Mouse (Mus musculus): ENCODE results near the gene Dlgap5. TPM values are rescaled to one million over a fixed set of nuclear protein-coding genes. Genes with fewer than 3 reads are reported as not detected.

The Dlgap5 gene
- total and polyA plus RNA-seq, 2 experiments from 2014 or later = 4.1 to 8.5 TPM

- 72% methylated on average over 3 of the region's 3 CpGs for WGBS
- TF ChIP-seq CTCF (IDR thresholded peaks at IDR 0.05; ENCODE audit: low read depth) = no peak
- no peak for TF ChIP-seq EP300 (IDR thresholded peaks at IDR 0.05; ENCODE audit: low read depth)
- Histone ChIP-seq H3K4me3 (ENCODE audit: low read depth, low read length) (no peak overlapping the region), H3K4me2 (ENCODE audit: low read depth, low read length) (no peak overlapping the region), H3K4me1 (ENCODE audit: control insufficient read depth, insufficient read depth) (no peaks in the 10 kb centered on the region), H3K9ac (replicated peaks; ENCODE audit: low read depth, low read length) (no peak overlapping the region), H3K36me3 (replicated peaks; ENCODE audit: control insufficient read depth, insufficient read depth, low read length) (no peaks in the 10 kb centered on the region), H3K9me3 (replicated peaks; ENCODE audit: control insufficient read depth, low read length) (no peaks in the 10 kb centered on the region), H3K27ac (ENCODE audit: low read depth) (no peak overlapping the region), H3K27me3 (ENCODE audit: control insufficient read depth, insufficient read depth, low read length) (no peaks in the 10 kb centered on the region)
- DNase-seq (ENCODE audit: low spot score) (no peak), ATAC-seq (ENCODE audit: insufficient read depth, low read depth) (no peak)
Measured at GRCm38 (mm10) chr14:47356622-47357021, 61.6 kb downstream of the Dlgap5 start.

GRCm38 (mm10) chr14:47354948-47355347, 63.3 kb downstream of the Dlgap5 start:
- DNase-seq (ENCODE audit: low spot score) = no peak
- H3K27ac ChIP-seq (ENCODE audit: low read depth) = no peak overlapping the region
- H3K9ac ChIP-seq (replicated peaks; ENCODE audit: low read depth, low read length) = no peak overlapping the region

DNA sequence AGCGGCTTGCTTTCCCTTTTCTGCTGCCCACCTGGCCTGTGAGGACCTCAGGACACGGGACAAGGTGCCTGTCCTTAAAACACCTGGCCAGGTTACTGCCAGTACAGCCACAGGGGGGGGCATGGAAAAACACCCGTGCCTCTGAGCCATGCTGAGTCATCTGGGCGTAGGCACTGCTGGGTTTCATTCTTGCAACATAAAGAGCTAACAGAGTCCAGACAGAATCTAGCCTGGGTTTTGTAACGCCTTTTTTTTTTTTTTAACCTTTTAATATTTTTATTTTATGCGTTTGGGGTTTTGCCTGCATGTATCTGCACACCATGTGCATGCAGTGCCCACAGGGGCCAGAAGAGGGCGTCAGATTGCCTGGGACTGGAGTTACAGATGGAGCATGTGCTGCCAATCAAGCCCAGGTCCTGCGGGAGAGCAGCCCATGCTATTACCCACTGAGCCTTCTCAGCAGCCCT, 64.1 kb downstream of the Dlgap5 start:
- Histone ChIP-seq H3K4me3 (ENCODE audit: low read depth, low read length) (no peak overlapping the region), H3K27me3 (ENCODE audit: control insufficient read depth, insufficient read depth, low read length) (no peaks in the 10 kb centered on the region), H3K9me3 (replicated peaks; ENCODE audit: control insufficient read depth, low read length) (no peaks in the 10 kb centered on the region), H3K4me2 (ENCODE audit: low read depth, low read length) (no peak overlapping the region), H3K4me1 (ENCODE audit: control insufficient read depth, insufficient read depth) (no peaks in the 10 kb centered on the region), H3K36me3 (replicated peaks; ENCODE audit: control insufficient read depth, insufficient read depth, low read length) (no peaks in the 10 kb centered on the region), H3K27ac (ENCODE audit: low read depth) (no peak overlapping the region), H3K9ac (replicated peaks; ENCODE audit: low read depth, low read length) (no peak overlapping the region)
- ATAC-seq (ENCODE audit: insufficient read depth, low read depth) = no peak
- DNase-seq (ENCODE audit: low spot score) = no peak
- 68% methylated on average over 8 of the region's 8 CpGs for WGBS
- no peak for TF ChIP-seq CTCF (IDR thresholded peaks at IDR 0.05; ENCODE audit: low read depth)
- TF ChIP-seq EP300 (IDR thresholded peaks at IDR 0.05; ENCODE audit: low read depth) = no peak

More at GRCm38 (mm10) chr14:47354948-47355347, 63.3 kb downstream of the Dlgap5 start:
- no peak for ATAC-seq (ENCODE audit: insufficient read depth, low read depth)
- Histone ChIP-seq H3K4me2 (ENCODE audit: low read depth, low read length) (no peak overlapping the region), H3K4me1 (ENCODE audit: control insufficient read depth, insufficient read depth) (no peaks in the 10 kb centered on the region), H3K36me3 (replicated peaks; ENCODE audit: control insufficient read depth, insufficient read depth, low read length) (no peaks in the 10 kb centered on the region), H3K4me3 (ENCODE audit: low read depth, low read length) (no peak overlapping the region), H3K27me3 (ENCODE audit: control insufficient read depth, insufficient read depth, low read length) (no peaks in the 10 kb centered on the region), H3K9me3 (replicated peaks; ENCODE audit: control insufficient read depth, low read length) (no peaks in the 10 kb centered on the region)
- TF ChIP-seq CTCF (IDR thresholded peaks at IDR 0.05; ENCODE audit: low read depth) = no peak
- TF ChIP-seq EP300 (IDR thresholded peaks at IDR 0.05; ENCODE audit: low read depth) = no peak
- 58% methylated on average over 5 of the region's 5 CpGs for WGBS

DNA sequence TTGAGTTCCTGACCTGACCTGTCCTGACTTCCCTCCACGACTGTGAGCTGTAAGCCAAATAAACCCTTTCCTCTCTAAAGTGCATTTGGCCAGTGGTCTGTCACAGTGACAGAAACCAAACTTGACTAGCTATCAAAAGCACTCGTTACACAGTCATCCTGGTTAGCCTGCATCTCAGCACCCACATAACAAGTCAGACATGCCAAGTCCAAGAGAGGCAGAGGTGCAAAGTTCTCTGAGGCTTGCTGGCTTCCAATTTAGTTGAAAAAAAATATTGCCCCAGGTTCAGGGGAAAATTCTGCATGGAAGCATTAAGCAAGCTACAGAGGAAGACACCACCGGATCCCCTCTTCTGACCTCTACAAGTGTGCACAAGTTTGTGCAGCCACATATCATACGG, 65.0 kb downstream of the Dlgap5 start:
- Histone ChIP-seq H3K4me1 (ENCODE audit: control insufficient read depth, insufficient read depth) (no peaks in the 10 kb centered on the region), H3K9me3 (replicated peaks; ENCODE audit: control insufficient read depth, low read length) (no peaks in the 10 kb centered on the region), H3K36me3 (replicated peaks; ENCODE audit: control insufficient read depth, insufficient read depth, low read length) (no peaks in the 10 kb centered on the region), H3K27me3 (ENCODE audit: control insufficient read depth, insufficient read depth, low read length) (no peaks in the 10 kb centered on the region), H3K27ac (ENCODE audit: low read depth) (no peak overlapping the region), H3K9ac (replicated peaks; ENCODE audit: low read depth, low read length) (no peak overlapping the region), H3K4me2 (ENCODE audit: low read depth, low read length) (no peak overlapping the region), H3K4me3 (ENCODE audit: low read depth, low read length) (no peak overlapping the region)
- ATAC-seq (ENCODE audit: insufficient read depth, low read depth) (no peak), DNase-seq (ENCODE audit: low spot score) (no peak)
- WGBS = 63% methylated on average over 4 of the region's 4 CpGs
- TF ChIP-seq CTCF (IDR thresholded peaks at IDR 0.05; ENCODE audit: low read depth) (no peak), EP300 (IDR thresholded peaks at IDR 0.05; ENCODE audit: low read depth) (no peak)

- no peak overlapping the region for H3K9ac ChIP-seq (replicated peaks; ENCODE audit: low read depth, low read length)
- ATAC-seq (ENCODE audit: insufficient read depth, low read depth) (no peak), DNase-seq (ENCODE audit: low spot score) (no peak)
- no peaks in the 10 kb centered on the region for H3K36me3 ChIP-seq (replicated peaks; ENCODE audit: control insufficient read depth, insufficient read depth, low read length)
- no peak overlapping the region for H3K27ac ChIP-seq (ENCODE audit: low read depth)
- H3K9me3 ChIP-seq (replicated peaks; ENCODE audit: control insufficient read depth, low read length) = no peaks in the 10 kb centered on the region
- no peak overlapping the region for H3K4me2 ChIP-seq (ENCODE audit: low read depth, low read length)
- 82% methylated on average over 10 of the region's 10 CpGs for WGBS
- TF ChIP-seq CTCF (IDR thresholded peaks at IDR 0.05; ENCODE audit: low read depth) (no peak), EP300 (IDR thresholded peaks at IDR 0.05; ENCODE audit: low read depth) (no peak)
- no peaks in the 10 kb centered on the region for H3K4me1 ChIP-seq (ENCODE audit: control insufficient read depth, insufficient read depth)
- no peak overlapping the region for H3K4me3 ChIP-seq (ENCODE audit: low read depth, low read length)
- no peaks in the 10 kb centered on the region for H3K27me3 ChIP-seq (ENCODE audit: control insufficient read depth, insufficient read depth, low read length)
Measured at GRCm38 (mm10) chr14:47352272-47352671, 65.9 kb downstream of the Dlgap5 start.

DNA sequence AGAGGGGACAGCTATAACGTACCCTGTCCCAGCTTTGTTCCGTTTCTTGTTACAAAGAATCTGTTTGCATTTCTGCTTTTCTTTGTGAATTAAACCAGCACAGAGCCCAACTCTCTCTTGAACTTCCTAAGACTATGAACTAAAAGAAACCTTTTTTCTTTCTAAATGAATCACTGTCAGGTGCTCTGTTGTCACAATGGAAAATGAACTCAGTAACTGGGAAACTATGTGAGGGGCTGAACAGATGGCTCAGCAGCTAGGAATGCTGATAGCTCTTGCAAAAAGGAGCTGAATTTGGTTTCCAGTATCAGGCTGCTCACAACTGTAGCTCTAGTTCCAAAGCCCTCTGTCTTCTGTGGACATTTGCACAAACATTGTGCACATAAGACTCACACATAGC, 67.2 kb downstream of the Dlgap5 start:
- DNase-seq (ENCODE audit: low spot score) (no peak), ATAC-seq (ENCODE audit: insufficient read depth, low read depth) (no peak)
- Histone ChIP-seq H3K9me3 (replicated peaks; ENCODE audit: control insufficient read depth, low read length) (no peaks in the 10 kb centered on the region), H3K9ac (replicated peaks; ENCODE audit: low read depth, low read length) (no peak overlapping the region), H3K27ac (ENCODE audit: low read depth) (no peak overlapping the region), H3K4me2 (ENCODE audit: low read depth, low read length) (no peak overlapping the region), H3K36me3 (replicated peaks; ENCODE audit: control insufficient read depth, insufficient read depth, low read length) (no peaks in the 10 kb centered on the region), H3K4me1 (ENCODE audit: control insufficient read depth, insufficient read depth) (no peaks in the 10 kb centered on the region), H3K4me3 (ENCODE audit: low read depth, low read length) (no peak overlapping the region), H3K27me3 (ENCODE audit: control insufficient read depth, insufficient read depth, low read length) (no peaks in the 10 kb centered on the region)
- WGBS = 83% methylated on average over 2 of the region's 2 CpGs
- TF ChIP-seq EP300 (IDR thresholded peaks at IDR 0.05; ENCODE audit: low read depth) (no peak), CTCF (IDR thresholded peaks at IDR 0.05; ENCODE audit: low read depth) (no peak)
